Mouse (Mus musculus) mesoderm, embryonic 11.5 days (tissue): ENCODE measurements around the gene Hps4.
A peak's percentile ranks its signal among the peaks of the same experiment; 100 is the strongest.

ENCODE experiments used
- DNase-seq: peaks from one replicate; pipeline ENCODE4 v3.0.0-alpha.2; 2012; ENCODE audit warnings: low read depth, low spot score

Hps4 gene

GRCm38 (mm10) chr5:112366879-112367278, 24.0 kb downstream of the Hps4 start:
- DNase-seq: no peak

DNA sequence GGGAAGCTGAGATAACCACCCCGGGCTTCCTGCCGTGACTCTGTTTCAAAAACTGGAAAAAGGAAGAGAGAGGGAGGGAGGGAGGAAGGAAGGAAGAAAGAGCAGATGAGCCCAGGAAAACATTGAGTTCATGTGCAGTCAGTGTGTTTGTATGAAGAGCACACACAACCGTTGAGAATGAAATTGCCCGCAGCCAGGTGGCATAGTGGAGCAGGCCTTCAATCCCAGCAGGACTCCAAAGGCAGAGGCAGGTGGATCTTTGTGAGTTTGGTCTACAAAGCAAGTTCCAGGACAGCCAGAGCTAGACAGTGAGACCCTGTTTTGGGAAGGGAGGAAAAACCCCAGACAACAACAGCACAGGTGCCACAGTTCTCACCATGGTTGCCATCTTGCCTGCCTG, 24.5 kb downstream of the Hps4 start:
- no peak for DNase-seq

DNA sequence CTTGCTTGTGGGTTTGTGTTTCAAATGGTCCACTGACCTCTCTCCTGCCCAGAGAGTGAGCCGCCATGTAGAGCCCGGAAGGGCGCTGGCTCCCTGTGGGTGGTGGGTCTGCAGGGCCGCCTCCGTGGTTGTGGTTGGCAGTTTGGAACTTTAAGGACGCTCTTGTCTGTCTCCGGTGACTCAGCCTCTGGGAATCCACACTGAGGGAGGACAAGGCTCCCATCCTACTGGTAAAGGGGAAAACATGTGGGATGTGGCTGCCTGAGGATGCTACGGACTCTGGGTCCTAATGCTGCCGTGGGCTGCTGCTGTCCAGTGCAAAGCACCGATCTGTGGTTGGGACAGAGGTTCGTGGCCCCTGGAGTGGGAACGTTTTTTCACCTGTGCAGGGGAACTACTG, 25.0 kb downstream of the Hps4 start:
- DNase-seq: no peak

GRCm38 (mm10) chr5:112368666-112369065, 25.8 kb downstream of the Hps4 start:
- DNase-seq: no peak

- no peak for DNase-seq
These were observed 26.4 kb downstream of the Hps4 start for GRCm38 (mm10) chr5:112369326-112369725.

DNA sequence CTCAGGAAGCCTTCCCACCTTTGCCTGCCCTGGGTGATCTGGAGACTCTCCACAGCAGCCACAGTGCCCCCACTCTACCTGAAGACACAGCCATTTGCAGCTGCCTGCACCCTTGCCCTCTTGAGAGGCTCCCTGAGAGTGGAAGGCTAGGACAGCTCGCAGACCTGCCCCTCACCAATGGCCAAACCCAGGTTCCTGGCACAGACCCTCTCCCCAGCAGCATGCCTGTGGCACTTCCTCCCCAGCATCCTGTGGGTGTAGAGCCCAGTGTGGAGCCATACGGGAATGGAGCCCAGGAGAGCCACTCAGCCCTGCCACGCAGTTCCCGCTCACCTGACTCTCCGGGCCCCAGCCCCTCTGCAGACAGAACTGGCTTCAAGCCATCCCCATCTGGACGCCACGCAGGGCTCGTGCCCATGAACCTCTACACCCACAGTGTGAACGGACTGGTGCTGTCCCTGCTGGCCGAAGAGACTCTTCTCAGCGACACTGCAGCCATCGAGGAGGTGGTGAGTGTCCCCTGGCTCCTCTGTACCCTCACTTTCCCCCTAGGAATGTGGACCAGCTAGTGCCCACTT, 27.4 kb downstream of the Hps4 start:
- DNase-seq: no peak

- DNase-seq: peak; percentile 54
These were observed 29.1 kb downstream of the Hps4 start for GRCm38 (mm10) chr5:112371933-112372332.

DNA sequence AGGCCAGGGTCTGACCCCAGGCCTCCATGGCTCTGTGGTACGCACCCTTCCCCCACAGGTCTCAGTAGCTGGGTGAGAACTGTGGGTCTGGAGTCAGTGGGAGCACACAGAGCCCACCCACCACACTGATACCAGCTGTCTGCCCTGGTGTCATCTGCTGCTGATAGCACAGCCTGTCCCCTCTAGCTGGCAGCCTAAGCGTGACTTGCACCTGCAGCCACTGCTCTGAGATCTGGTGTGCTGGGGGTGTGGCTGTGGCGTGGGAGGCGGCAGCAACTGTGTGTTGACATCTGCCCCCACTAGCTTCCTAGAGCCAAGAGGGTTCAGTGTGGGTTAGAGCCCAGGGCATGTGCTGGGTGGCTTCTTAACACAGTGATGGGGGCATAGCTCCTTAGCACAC, 33.2 kb downstream of the Hps4 start:
- no peak for DNase-seq

DNA sequence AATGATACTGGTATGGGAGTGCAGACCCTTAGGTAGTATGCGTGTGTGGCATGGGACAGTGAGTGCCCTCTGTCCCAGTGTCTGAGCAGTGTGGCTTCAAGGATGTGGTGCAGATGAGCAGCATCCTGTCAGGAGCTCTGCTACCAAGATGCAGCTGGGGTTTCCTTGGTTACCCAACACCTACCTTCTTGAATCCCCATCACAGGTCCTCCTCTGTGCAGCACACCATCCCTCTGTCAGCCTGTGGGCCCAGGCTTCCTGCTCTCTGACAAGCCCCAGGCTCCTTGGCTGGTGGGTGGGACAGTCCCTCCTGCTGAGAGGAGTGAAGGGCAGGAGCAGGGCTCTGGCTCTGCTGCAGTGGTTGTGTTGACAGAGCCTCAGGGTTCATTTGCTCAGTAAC, 34.5 kb downstream of the Hps4 start:
- DNase-seq: no peak

DNA sequence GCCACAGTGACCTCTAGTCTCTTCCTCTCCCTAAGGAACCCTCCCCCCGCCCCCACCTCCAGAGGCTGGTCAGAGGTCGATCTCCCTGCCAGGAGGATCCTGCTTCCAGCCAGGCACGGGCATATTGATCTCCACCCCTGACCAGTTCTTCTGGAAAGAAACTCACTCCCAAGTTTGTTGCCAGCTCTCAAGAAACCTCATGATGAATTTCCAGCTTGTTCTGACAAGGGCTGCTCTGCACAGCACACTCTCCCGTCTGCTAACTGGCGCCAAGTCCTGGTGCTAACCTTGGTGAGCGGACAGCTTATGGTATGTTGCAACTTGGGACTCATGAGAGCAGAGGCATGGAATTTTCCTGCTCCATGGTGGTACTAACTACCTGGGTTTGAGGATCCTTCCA, 35.8 kb downstream of the Hps4 start:
- no peak for DNase-seq

DNA sequence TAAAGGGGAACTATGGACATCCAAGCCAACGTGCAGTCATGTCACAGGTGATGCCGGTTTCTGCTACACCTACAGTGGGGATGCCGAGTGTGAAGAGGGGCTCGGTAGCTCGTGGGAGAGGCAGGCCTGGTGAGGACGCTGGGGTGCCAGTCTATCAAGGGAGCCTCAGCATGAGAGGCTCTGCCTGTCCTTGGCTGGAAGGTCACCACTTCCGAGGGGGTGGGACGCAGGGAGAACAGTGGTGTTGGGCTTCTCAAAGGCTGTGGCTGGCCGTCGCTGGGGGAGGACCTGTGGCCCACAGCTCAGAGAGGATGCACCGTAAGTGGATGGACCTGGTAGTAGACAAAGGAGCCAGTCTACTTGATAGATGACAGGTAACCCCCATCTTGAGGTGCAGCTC, 38.3 kb downstream of the Hps4 start:
- no peak for DNase-seq

DNA sequence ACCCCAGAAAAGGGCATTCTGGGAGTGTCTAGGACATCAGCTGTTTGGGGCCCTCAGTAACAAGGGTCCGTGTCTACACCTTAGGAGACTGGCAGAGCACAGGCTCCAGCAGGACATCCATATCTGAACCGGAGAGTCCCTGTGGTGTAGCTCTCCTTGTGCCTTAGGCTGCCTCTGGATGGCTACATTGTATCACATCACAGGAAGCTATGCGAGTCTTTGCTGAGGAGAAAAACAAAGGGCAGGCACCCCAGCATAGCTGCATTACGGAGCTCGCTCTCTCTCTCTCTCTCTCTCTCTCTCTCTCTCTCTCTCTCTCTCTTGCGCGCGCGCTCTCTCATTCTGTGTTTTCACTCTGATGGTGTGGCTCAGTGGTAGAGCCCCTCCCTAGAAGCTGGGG, 39.2 kb downstream of the Hps4 start:
- DNase-seq: no peak

GRCm38 (mm10) chr5:112382641-112383330, 39.9 kb downstream of the Hps4 start:
- DNase-seq: no peak

DNA sequence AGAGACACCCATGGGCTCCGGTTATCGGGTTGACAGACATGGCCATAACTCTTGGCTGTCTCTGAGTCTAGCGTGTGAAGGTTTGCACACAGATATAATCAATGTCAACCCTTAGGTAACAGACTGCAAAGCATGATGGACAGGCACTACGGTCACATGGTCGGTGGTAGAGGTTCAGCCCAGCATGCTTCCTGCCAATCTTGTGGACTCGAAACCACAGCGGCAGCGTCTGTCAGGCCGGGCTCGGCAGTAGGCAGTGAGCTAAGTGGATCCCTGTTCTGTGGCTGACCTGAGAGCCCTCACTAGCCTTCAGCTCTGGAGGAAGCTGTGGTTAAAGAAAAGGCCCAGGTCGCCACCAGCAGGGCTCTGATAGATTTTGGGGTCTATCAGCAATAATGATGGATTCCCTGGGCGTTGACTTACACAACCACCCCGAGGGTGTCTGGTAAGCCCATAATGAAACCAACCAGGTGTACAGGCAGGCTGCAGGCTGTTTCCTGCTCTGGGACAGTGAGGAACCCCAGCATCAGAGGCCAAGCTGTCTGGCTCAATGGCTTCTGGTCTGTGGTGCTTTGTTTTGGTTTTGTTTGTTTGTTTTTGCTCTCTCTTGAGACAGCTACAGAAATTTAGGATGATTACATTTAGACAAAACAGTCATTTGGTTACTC, 42.1 kb downstream of the Hps4 start:
- no peak for DNase-seq

DNA sequence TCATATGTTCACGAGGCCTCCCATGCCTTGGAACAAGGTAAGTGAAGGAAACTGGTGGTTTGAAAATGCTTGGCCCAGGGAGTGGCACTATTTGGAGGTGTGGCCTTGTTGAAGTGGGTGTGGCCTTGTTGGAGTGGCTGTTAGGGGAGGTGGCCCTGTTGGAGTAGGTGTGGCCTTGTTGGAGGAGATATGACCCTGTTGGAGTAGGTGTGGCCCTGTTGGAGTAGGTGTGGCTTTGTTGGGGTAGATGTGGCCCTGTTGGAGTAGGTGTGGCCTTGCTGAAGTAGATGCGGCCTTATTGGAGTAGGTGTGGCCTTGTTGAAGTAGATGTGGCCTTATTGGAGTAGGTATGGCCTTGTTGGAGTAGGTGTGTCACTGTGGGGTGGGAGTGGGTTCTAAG, 43.1 kb downstream of the Hps4 start:
- DNase-seq: no peak

DNA sequence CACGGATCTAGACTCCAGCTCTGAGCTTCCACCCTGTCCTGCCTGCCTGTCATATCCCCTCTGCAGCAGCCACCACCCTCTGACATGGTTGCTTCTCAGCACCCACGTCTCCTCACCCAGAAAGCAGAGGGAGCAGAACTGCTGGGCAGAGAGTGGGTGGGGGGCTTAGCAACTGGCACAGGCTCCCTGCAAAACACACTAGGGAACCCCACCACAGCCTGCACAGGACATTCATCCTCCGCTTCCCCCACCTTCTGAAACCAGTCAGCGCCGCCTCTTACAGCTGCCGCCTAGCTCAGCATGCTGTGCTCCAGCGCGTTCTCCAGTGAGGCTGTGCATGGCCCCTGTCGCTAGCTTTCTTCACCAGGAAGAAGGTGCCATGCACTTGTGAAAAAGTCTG, 46.5 kb downstream of the Hps4 start:
- no peak for DNase-seq

DNA sequence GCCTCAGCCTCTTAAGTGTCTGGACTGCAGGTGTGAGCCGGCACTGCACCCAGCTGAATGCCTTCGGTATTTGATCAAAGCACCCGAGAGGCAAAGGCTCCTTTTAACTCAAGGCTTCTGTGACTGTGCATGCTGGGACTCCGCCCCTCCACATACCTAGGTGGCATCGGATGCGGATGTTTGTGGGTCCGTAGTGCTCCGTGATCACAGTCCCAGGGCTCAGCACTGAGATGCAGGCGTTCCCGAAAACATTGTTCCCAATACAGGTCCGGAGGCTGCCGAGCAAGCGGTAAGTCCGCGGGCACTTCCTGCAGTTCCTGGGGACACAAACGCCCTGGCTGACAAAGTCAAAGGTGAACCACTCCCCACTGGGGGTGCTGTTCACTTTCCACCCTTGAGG, 48.1 kb downstream of the Hps4 start:
- DNase-seq: no peak

- no peak for DNase-seq
These were observed 48.9 kb downstream of the Hps4 start for GRCm38 (mm10) chr5:112391676-112392323.

DNA sequence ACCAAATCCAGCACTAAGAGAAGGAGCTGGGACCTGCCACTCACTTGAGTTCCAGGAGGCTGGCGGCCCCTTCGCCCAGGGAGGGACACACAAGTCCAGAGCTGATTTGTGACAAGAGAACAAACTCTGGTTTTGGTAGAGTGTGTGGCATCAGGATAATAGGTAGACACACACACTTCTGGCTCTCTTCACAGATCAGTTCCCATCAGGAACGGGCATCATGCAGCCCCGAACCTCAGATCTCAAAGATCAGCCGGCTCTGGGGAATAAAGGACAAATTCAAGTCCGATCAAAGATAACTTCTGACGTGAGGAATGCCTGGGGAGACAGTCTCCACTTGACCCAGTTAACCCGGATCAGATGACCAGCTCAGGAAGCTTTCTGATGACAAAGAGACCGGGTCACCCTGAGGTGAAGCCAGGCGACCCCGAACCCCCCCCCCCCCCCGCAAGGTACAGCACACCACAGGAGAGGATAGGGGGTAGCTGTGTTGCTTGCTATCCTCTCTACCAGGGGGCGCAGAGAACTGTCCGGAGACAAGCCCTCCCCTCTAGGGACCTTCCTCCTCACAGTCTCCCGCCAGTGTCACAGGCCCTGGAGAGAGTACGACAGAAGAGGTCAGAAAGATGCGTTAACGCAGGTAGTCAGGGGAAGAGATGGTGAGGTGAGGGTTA, 51.0 kb downstream of the Hps4 start:
- no peak for DNase-seq

DNA sequence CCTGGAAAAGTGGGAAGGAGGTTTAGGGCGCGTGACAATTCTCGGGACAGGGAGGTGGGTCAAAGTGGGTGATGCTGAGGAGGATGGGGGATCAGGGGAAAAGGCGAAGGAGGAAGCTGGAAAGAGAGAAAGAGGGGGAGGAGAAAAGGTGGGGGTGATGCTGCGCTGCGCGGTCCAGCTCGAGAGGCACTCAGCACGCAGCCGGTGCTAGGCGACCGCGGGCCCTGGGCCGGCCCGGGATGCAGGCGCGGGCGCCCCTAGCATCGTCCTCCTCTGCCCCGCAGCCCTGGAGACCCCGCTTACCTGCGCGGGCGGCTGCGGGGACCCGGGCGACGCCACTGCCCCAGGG, 51.5 kb downstream of the Hps4 start:
- peak; percentile 37 for DNase-seq

GRCm38 (mm10) chr5:112394779-112395443, 52.0 kb downstream of the Hps4 start, which contains the start of gene Asphd2:
TSS of gene Asphd2 (minus strand) at chr5:112394866.
- peak; percentile 91 for DNase-seq

DNA sequence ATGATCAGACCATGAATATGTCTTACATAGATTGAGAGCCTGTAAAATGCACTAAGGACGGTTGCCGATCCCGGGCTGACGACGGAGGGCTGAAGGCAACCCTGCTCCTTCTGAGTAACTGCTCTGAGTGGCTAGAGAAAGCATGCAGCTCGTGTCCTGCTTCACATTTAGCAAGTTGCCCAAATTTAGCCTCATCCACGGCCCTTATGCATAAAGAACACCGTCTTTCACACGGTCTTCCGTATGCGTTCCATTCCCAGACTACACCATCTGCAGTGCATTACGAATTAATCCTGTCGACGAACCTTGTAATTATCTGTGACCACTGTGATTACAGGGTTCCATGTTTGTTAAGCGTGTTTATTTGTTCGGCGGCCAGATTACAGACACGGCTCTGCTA, 53.2 kb downstream of the Hps4 start:
- DNase-seq: no peak
